Mouse (Mus musculus): Measurements from ENCODE around the gene Pkd1l1. TPM values are rescaled to one million over a fixed set of nuclear protein-coding genes. Genes with fewer than 3 reads are reported as not detected.
A peak's percentile ranks its signal among the peaks of the same experiment; 100 is the strongest.

Gene Pkd1l1
- polyA plus RNA-seq, 1 experiment = 0.45 TPM

GRCm38 (mm10) chr11:8958108-8958507 lies 15.0 kb downstream of the Pkd1l1 start:
- Histone ChIP-seq H3K4me1 (ENCODE audit: control insufficient read depth, insufficient read depth, low read length) (no peaks in the 10 kb centered on the region), H3K27ac (ENCODE audit: control insufficient read depth, insufficient read depth, low read depth, low read length, poor library complexity) (no peak overlapping the region), H3K4me3 (replicated peaks; ENCODE audit: control insufficient read depth, low read depth, low read length) (no peak overlapping the region)
- WGBS = 79% methylated on average over 4 of the region's 4 CpGs
- no peak for TF ChIP-seq POLR2A (IDR thresholded peaks at IDR 0.05; ENCODE audit: borderline replicate concordance, control insufficient read depth, low read depth, low read length)
- no peak for TF ChIP-seq CTCF (IDR thresholded peaks at IDR 0.05; ENCODE audit: control insufficient read depth, insufficient read depth, low read length)

- Histone ChIP-seq H3K4me3 (replicated peaks; ENCODE audit: control insufficient read depth, low read depth, low read length) (no peak overlapping the region), H3K27ac (ENCODE audit: control insufficient read depth, insufficient read depth, low read depth, low read length, poor library complexity) (no peak overlapping the region), H3K4me1 (ENCODE audit: control insufficient read depth, insufficient read depth, low read length) (no peaks in the 10 kb centered on the region)
- no peak for TF ChIP-seq POLR2A (IDR thresholded peaks at IDR 0.05; ENCODE audit: borderline replicate concordance, control insufficient read depth, low read depth, low read length)
- TF ChIP-seq CTCF (IDR thresholded peaks at IDR 0.05; ENCODE audit: control insufficient read depth, insufficient read depth, low read length) = peak; percentile 80
- WGBS = 64% methylated on average over 6 of the region's 6 CpGs
Measured at GRCm38 (mm10) chr11:8957023-8957422, 16.0 kb downstream of the Pkd1l1 start.

GRCm38 (mm10) chr11:8955678-8956077 lies 17.4 kb downstream of the Pkd1l1 start:
- Histone ChIP-seq H3K27ac (ENCODE audit: control insufficient read depth, insufficient read depth, low read depth, low read length, poor library complexity) (no peak overlapping the region), H3K4me1 (ENCODE audit: control insufficient read depth, insufficient read depth, low read length) (no peaks in the 10 kb centered on the region), H3K4me3 (replicated peaks; ENCODE audit: control insufficient read depth, low read depth, low read length) (no peak overlapping the region)
- WGBS = 2% methylated on average over 1 of the region's 1 CpGs
- TF ChIP-seq POLR2A (IDR thresholded peaks at IDR 0.05; ENCODE audit: borderline replicate concordance, control insufficient read depth, low read depth, low read length) (no peak), CTCF (IDR thresholded peaks at IDR 0.05; ENCODE audit: control insufficient read depth, insufficient read depth, low read length) (peak; percentile 21; the same call in 1 of the 2 replicates)

GRCm38 (mm10) chr11:8949765-8950430 lies 23.2 kb downstream of the Pkd1l1 start:
- H3K4me3 ChIP-seq (replicated peaks; ENCODE audit: control insufficient read depth, low read depth, low read length) = no peak overlapping the region
- no peak overlapping the region for H3K27ac ChIP-seq (ENCODE audit: control insufficient read depth, insufficient read depth, low read depth, low read length, poor library complexity)
- no peaks in the 10 kb centered on the region for H3K4me1 ChIP-seq (ENCODE audit: control insufficient read depth, insufficient read depth, low read length)
- WGBS = 83% methylated on average over 6 of the region's 6 CpGs
- TF ChIP-seq POLR2A (IDR thresholded peaks at IDR 0.05; ENCODE audit: borderline replicate concordance, control insufficient read depth, low read depth, low read length) (no peak), CTCF (IDR thresholded peaks at IDR 0.05; ENCODE audit: control insufficient read depth, insufficient read depth, low read length) (no peak)

DNA sequence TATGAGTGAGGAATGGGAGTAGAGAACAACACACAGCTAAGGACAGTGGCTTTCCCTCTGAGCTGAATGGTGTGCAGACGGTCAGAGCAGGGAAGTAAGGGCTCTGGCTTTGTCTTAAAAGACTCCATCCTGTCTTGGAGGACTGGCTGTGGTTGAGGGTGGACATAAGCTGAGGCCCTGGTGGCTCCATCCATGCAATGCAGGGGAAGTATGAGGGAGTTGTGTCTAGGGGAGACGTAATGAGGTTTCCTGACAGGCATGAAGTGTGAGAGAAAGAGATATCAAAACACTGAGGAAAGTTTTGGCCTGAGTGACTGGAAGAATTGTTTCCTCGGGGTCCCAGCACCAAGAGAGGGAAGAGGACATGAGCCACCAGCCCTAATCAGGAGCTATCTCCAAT lies 24.2 kb downstream of the Pkd1l1 start:
- Histone ChIP-seq H3K4me3 (replicated peaks; ENCODE audit: control insufficient read depth, low read depth, low read length) (no peak overlapping the region), H3K4me1 (ENCODE audit: control insufficient read depth, insufficient read depth, low read length) (no peaks in the 10 kb centered on the region), H3K27ac (ENCODE audit: control insufficient read depth, insufficient read depth, low read depth, low read length, poor library complexity) (no peak overlapping the region)
- TF ChIP-seq CTCF (IDR thresholded peaks at IDR 0.05; ENCODE audit: control insufficient read depth, insufficient read depth, low read length) = no peak
- no peak for TF ChIP-seq POLR2A (IDR thresholded peaks at IDR 0.05; ENCODE audit: borderline replicate concordance, control insufficient read depth, low read depth, low read length)
- WGBS = 50% methylated on average over 3 of the region's 3 CpGs

DNA sequence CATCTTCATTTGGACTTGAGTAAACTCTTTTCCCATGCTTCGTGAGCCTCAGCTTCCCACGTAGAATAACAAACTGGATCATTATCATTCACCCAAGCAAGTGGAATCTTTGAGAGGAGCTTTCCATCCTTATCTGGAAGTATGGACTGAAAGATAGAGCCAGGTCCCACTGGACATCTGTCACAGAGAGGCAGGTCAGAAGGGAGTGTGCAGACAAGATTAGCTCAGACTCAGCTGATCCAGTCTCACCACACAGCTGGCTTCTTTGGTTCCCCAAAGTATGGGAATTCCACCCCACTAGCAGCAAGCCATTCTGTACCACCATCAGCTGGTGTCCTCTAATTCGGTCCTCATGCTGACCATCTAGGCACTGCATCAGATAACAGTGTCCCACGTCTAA lies 29.0 kb downstream of the Pkd1l1 start:
- H3K27ac ChIP-seq (ENCODE audit: control insufficient read depth, insufficient read depth, low read depth, low read length, poor library complexity) = no peak overlapping the region
- no peak for TF ChIP-seq CTCF (IDR thresholded peaks at IDR 0.05; ENCODE audit: control insufficient read depth, insufficient read depth, low read length)
- no peak for TF ChIP-seq POLR2A (IDR thresholded peaks at IDR 0.05; ENCODE audit: borderline replicate concordance, control insufficient read depth, low read depth, low read length)
- H3K4me3 ChIP-seq (replicated peaks; ENCODE audit: control insufficient read depth, low read depth, low read length) = no peak overlapping the region
- WGBS = 50% methylated on average over 4 of the region's 4 CpGs
- no peaks in the 10 kb centered on the region for H3K4me1 ChIP-seq (ENCODE audit: control insufficient read depth, insufficient read depth, low read length)

- TF ChIP-seq POLR2A (IDR thresholded peaks at IDR 0.05; ENCODE audit: borderline replicate concordance, control insufficient read depth, low read depth, low read length) (no peak), CTCF (IDR thresholded peaks at IDR 0.05; ENCODE audit: control insufficient read depth, insufficient read depth, low read length) (no peak)
- Histone ChIP-seq H3K4me1 (ENCODE audit: control insufficient read depth, insufficient read depth, low read length) (no peaks in the 10 kb centered on the region), H3K27ac (ENCODE audit: control insufficient read depth, insufficient read depth, low read depth, low read length, poor library complexity) (no peak overlapping the region), H3K4me3 (replicated peaks; ENCODE audit: control insufficient read depth, low read depth, low read length) (no peak overlapping the region)
- 35% methylated on average over 2 of the region's 2 CpGs for WGBS
Measured at GRCm38 (mm10) chr11:8942446-8942845, 30.6 kb downstream of the Pkd1l1 start.

GRCm38 (mm10) chr11:8936431-8937110 lies 36.5 kb downstream of the Pkd1l1 start:
- 77% methylated on average over 9 of the region's 9 CpGs for WGBS
- no peak for TF ChIP-seq POLR2A (IDR thresholded peaks at IDR 0.05; ENCODE audit: borderline replicate concordance, control insufficient read depth, low read depth, low read length)
- TF ChIP-seq CTCF (IDR thresholded peaks at IDR 0.05; ENCODE audit: control insufficient read depth, insufficient read depth, low read length) = no peak

More at GRCm38 (mm10) chr11:8936431-8937110, 36.5 kb downstream of the Pkd1l1 start:
- H3K27ac ChIP-seq (ENCODE audit: control insufficient read depth, insufficient read depth, low read depth, low read length, poor library complexity) = no peak overlapping the region
- no peak overlapping the region for H3K4me3 ChIP-seq (replicated peaks; ENCODE audit: control insufficient read depth, low read depth, low read length)
- H3K4me1 ChIP-seq (ENCODE audit: control insufficient read depth, insufficient read depth, low read length) = no peaks in the 10 kb centered on the region

Measured in bone marrow, adult 2 months (tissue).